25 mouse cellular contexts compared by ENCODE assay signal in the genomic region with DNA sequence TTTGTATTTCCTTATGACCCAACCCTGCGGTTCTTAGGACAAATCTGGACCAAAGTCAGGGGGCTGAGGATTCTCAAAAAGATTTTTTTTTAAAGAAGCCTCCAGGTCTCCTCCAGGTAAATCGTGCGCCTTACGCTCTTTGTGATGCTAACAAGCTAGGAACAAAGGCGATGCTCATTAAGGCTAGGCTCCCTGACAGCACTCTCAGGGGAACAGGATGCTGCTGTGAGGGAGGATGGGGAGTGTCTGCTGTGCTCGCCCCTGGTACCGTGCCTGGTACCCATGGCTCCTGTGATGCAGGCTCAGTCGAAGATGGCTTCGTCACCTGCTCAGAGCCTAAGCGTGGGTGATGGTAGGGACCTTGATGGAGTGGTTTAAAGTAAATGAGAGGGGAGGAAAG. TPM values are rescaled to one million over a fixed set of nuclear protein-coding genes. Genes with fewer than 3 reads are reported as not detected.
A peak's percentile ranks its signal among the peaks of the same experiment; 100 is the strongest.
DNase-seq lines count a peak whose midpoint lies in the region; ATAC-seq and TF ChIP-seq lines count a peak whose summit lies in the region.
"Had no signal": no experiment of that assay in that cellular context is flagged by ENCODE, and none has a peak within 500 bp of the region (broad histone marks: within the 10 kb centered on the region; RNA-seq: fewer than 3 reads in every experiment).

No protein-coding gene starts in this region.

- no peak for ATAC-seq in hindbrain, postnatal 0 days
- ATAC-seq in forebrain, embryonic 16.5 days, result peak; percentile 75
- ATAC-seq: liver, postnatal 0 days; Patski had no signal

- H3K9ac ChIP-seq in hindbrain, postnatal 0 days (replicated peaks; ENCODE audit: low read length), result no peak overlapping the region
- H3K9ac ChIP-seq in forebrain, embryonic 16.5 days (replicated peaks; ENCODE audit: low read depth, low read length), result no peak overlapping the region
- H3K9ac ChIP-seq: liver, postnatal 0 days had no signal

- H3K4me3 ChIP-seq in hindbrain, embryonic 10.5 days, result no peak overlapping the region
- H3K4me3 ChIP-seq in hindbrain, postnatal 0 days (ENCODE audit: low read length), result no peak overlapping the region
- peak overlapping the region; percentile 46 for H3K4me3 ChIP-seq in E14TG2a.4 (replicated peaks; ENCODE audit: low read length)
- no peak overlapping the region for H3K4me3 ChIP-seq in forebrain, embryonic 16.5 days (replicated peaks; ENCODE audit: low read length)

- H3K9me3 ChIP-seq in hindbrain, embryonic 10.5 days, result no peaks in the 10 kb centered on the region
- H3K9me3 ChIP-seq in hindbrain, postnatal 0 days (ENCODE audit: low read length), result no peaks in the 10 kb centered on the region
- H3K9me3 ChIP-seq in E14TG2a.4 (ENCODE audit: low read length), result no peaks in the 10 kb centered on the region
- no peaks in the 10 kb centered on the region for H3K9me3 ChIP-seq in forebrain, embryonic 16.5 days (ENCODE audit: control insufficient read depth, low read length)

- H3K27me3 ChIP-seq in hindbrain, embryonic 10.5 days (ENCODE audit: insufficient read depth, poor library complexity, severe bottlenecking), result no peaks in the 10 kb centered on the region
- H3K27me3 ChIP-seq in hindbrain, postnatal 0 days (ENCODE audit: insufficient read depth, low read length), result no peaks in the 10 kb centered on the region
- peaks cover 6% of the 10 kb centered on the region for H3K27me3 ChIP-seq in E14TG2a.4 (ENCODE audit: insufficient read depth, low read length)
- no peaks in the 10 kb centered on the region for H3K27me3 ChIP-seq in forebrain, embryonic 16.5 days (replicated peaks; ENCODE audit: control insufficient read depth, insufficient read depth, low read length)

- no peak for TF ChIP-seq CTCF in hindbrain, postnatal 0 days (IDR thresholded peaks at IDR 0.05; ENCODE audit: low read depth)
- TF ChIP-seq CTCF in E14TG2a.4 (conservative IDR thresholded peaks at IDR 0.05; ENCODE audit: low read length), result no peak

- no peak overlapping the region for H3K4me2 ChIP-seq in hindbrain, postnatal 0 days (ENCODE audit: low read depth, low read length)
- peak overlapping the region; percentile 11; the same call in 1 of the 2 replicates for H3K4me2 ChIP-seq in forebrain, embryonic 16.5 days (ENCODE audit: low read length)

- no peak for DNase-seq in hindbrain, embryonic 10.5 days (ENCODE audit: low spot score)
- DNase-seq in hindbrain, postnatal 0 days (ENCODE audit: low spot score), result no peak
- DNase-seq in brain, adult 2 months (ENCODE audit: low read depth, low spot score), result peak; percentile 12
- DNase-seq in ovary, postnatal 14 days (ENCODE audit: low spot score), result no peak
- no peak for DNase-seq in thymus, adult 18-20 months
- DNase-seq in heart, postnatal 10 days, result no peak
- DNase-seq: cerebellum, adult 11 months; cerebellum, postnatal 14 days; embryo, embryonic 11 days; gastrocnemius, postnatal 14 days; kidney, adult 18-20 months; kidney, postnatal 4 days; liver; liver, postnatal 0 days; lung, postnatal 36 days; thymus, postnatal 4 days had no signal

- intact Hi-C loops in heart, postnatal 10 days (cut with DNase I), result no loop called here

- H3K27ac ChIP-seq in hindbrain, embryonic 10.5 days, result peak overlapping the region; percentile 59; the same call in 1 of the 2 replicates
- no peak overlapping the region for H3K27ac ChIP-seq in hindbrain, postnatal 0 days
- H3K27ac ChIP-seq in forebrain, embryonic 16.5 days (ENCODE audit: low read length), result peak overlapping the region; percentile 67

- WGBS in hindbrain, embryonic 10.5 days, result 22% methylated on average over 10 of the region's 10 CpGs
- 32% methylated on average over 10 of the region's 10 CpGs for WGBS in hindbrain, postnatal 0 days
- WGBS in forebrain, embryonic 16.5 days, result 15% methylated on average over 10 of the region's 10 CpGs

- H3K4me1 ChIP-seq in hindbrain, embryonic 10.5 days (replicated peaks), result peaks cover 22% of the 10 kb centered on the region; the same call in 1 of the 2 replicates
- peaks cover 3% of the 10 kb centered on the region; the same call in 1 of the 2 replicates for H3K4me1 ChIP-seq in hindbrain, postnatal 0 days (ENCODE audit: insufficient read depth, low read length)
- peaks cover 49% of the 10 kb centered on the region for H3K4me1 ChIP-seq in E14TG2a.4 (replicated peaks; ENCODE audit: low read depth, low read length)
- H3K4me1 ChIP-seq in forebrain, embryonic 16.5 days (replicated peaks; ENCODE audit: control insufficient read depth, insufficient read depth, low read length), result peaks cover 8% of the 10 kb centered on the region

- no peaks in the 10 kb centered on the region for H3K36me3 ChIP-seq in hindbrain, embryonic 10.5 days
- no peaks in the 10 kb centered on the region for H3K36me3 ChIP-seq in hindbrain, postnatal 0 days (ENCODE audit: insufficient read depth, low read length)
- no peaks in the 10 kb centered on the region for H3K36me3 ChIP-seq in E14TG2a.4 (ENCODE audit: insufficient read depth, low read length)
- no peaks in the 10 kb centered on the region for H3K36me3 ChIP-seq in forebrain, embryonic 16.5 days (ENCODE audit: control insufficient read depth, insufficient read depth)

RNA-seq across cellular contexts. Expression of a gene that starts 31.4 kb away (rescaled TPM):
- not detected in 2 replicates for polyA plus RNA-seq in hindbrain, embryonic 10.5 days (2016; fragmentation: Nextera tagmentation; extraction: Ambion mirVana)
- 0.37 TPM in 1 of 2 replicates, not detected in the other for total RNA-seq in hindbrain, postnatal 0 days (2014; rRNA removed)
- polyA plus RNA-seq in hindbrain, postnatal 0 days (2015; fragmentation: Nextera tagmentation; extraction: Ambion mirVana), result not detected in 2 replicates
- polyA plus RNA-seq in forebrain, embryonic 16.5 days (2015; fragmentation: Nextera tagmentation; extraction: Ambion mirVana), result not detected in 2 replicates
- total RNA-seq in heart, postnatal 10 days (2021), result 1 to 10 TPM in 1 of 2 experiments, under 1 TPM in 1; 0.69 to 3.2 TPM
- total RNA-seq: CH12.LX; layer of hippocampus, postnatal 14 days; left cerebral cortex, postnatal 14 days had no signal
- polyA plus RNA-seq: frontal cortex, adult 2 months; heart, embryonic 16.5 days; liver, postnatal 0 days; neural tube, embryonic 14.5 days; Patski had no signal
